Mouse (Mus musculus) MEL (cell line): ENCODE data around the gene Cd300lf.

Experiments used
- BHLHE40 ChIP-seq: IDR thresholded peaks from 2 replicates; pipeline ENCODE4 v1.6.1; 2012; ENCODE audit warnings: low read depth, mild to moderate bottlenecking, inconsistent platforms, low read length, improper control_type of control experiment, borderline replicate concordance
- CHD1 ChIP-seq: IDR thresholded peaks from 2 replicates; pipeline ENCODE4 v1.6.1; 2012; ENCODE audit warnings: low read depth, mild to moderate bottlenecking, inconsistent platforms, low read length, improper control_type of control experiment
- CTCF ChIP-seq, 3 experiments: IDR thresholded peaks in 2 of 3; conservative IDR thresholded peaks in 1 of 3; 2 replicates each; pipeline ENCODE4 v1.5.1; 2011 to 2012; ENCODE audit warnings: low read length in 3 of 3, low read depth in 2 of 3, mild to moderate bottlenecking in 2 of 3, improper control_type of control experiment in 1 of 3, inconsistent platforms in 1 of 3, mixed read lengths in 1 of 3, moderate library complexity in 1 of 3; ENCODE audit not compliant: control insufficient read depth in 1 of 3, insufficient read depth in 1 of 3, poor library complexity in 1 of 3, severe bottlenecking in 1 of 3
- EP300 ChIP-seq, 2 experiments: IDR thresholded peaks; 2 replicates each; pipeline ENCODE4 v1.6.1; 2011; ENCODE audit warnings: improper control_type of control experiment in 2 of 2, low read length in 2 of 2, low read depth in 1 of 2, mild to moderate bottlenecking in 1 of 2
- GABPA ChIP-seq: IDR thresholded peaks from 2 replicates; pipeline ENCODE4 v1.6.1; 2012; ENCODE audit warnings: low read depth, mild to moderate bottlenecking, inconsistent platforms, low read length, improper control_type of control experiment, moderate library complexity
- GATA1 ChIP-seq: IDR thresholded peaks from 2 replicates; pipeline ENCODE4 v1.6.1; 2011; ENCODE audit warnings: low read depth, low read length, improper control_type of control experiment
- KAT2A ChIP-seq: conservative IDR thresholded peaks from 2 replicates; pipeline ENCODE4 v1.6.1; 2012; ENCODE audit warnings: low read depth, low read length, improper control_type of control experiment, inconsistent platforms
- NELFE ChIP-seq: IDR thresholded peaks from 2 replicates; pipeline ENCODE4 v1.6.1; 2011; ENCODE audit warnings: low read depth, low read length, improper control_type of control experiment
- POLR2AphosphoS5 ChIP-seq: IDR thresholded peaks from 2 replicates; pipeline ENCODE4 v1.6.1; 2012; ENCODE audit warnings: low read depth, borderline replicate concordance, mild to moderate bottlenecking, inconsistent platforms, low read length, moderate library complexity, mixed read lengths
- TCF12 ChIP-seq: IDR thresholded peaks from 2 replicates; pipeline ENCODE4 v1.6.1; 2014; ENCODE audit warnings: low read depth, mild to moderate bottlenecking, inconsistent platforms, low read length, improper control_type of control experiment, moderate library complexity
- USF1 ChIP-seq: IDR thresholded peaks from 2 replicates; pipeline ENCODE4 v1.6.1; 2014; ENCODE audit warnings: low read depth, mild to moderate bottlenecking, inconsistent platforms, low read length, improper control_type of control experiment, moderate library complexity
- ZKSCAN1 ChIP-seq: IDR thresholded peaks from 2 replicates; pipeline ENCODE4 v1.6.1; 2012; ENCODE audit warnings: low read depth, mild to moderate bottlenecking, inconsistent platforms, low read length, improper control_type of control experiment, moderate library complexity

DNA sequence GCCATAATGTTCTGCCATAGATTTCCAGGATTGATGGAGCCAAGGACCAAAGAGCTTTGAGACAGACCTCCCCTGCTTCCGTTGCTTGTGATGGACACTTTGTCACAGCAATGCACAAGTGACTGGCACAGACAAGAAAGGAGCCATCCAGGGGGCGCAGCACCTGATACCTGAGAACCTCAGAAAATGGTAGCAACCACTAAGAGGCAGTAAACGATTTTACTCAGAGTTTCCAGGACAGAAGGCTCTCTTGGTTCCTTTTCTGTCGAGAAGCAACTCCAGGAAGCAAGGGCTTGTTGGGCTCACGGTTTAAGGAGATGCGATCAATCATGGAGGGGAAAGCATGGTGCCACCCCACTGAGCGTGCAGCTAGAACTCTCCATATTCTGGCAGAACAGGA lies 47.6 kb downstream of the Cd300lf start:
- TF ChIP-seq BHLHE40 (no peak), ZKSCAN1 (no peak), GATA1 (no peak), USF1 (no peak), NELFE (no peak), TCF12 (no peak), CTCF (IDR thresholded peaks at IDR 0.05 in 2 of 3, conservative IDR thresholded peaks at IDR 0.05 in 1 of 3; ENCODE audit: control insufficient read depth in 1 of 3, insufficient read depth in 1 of 3, low read depth in 2 of 3, low read length in 3 of 3, poor library complexity in 1 of 3, severe bottlenecking in 1 of 3) (no peak; a peak in 1 of 6 replicates), CHD1 (no peak), EP300 (IDR thresholded peaks at IDR 0.05; ENCODE audit: low read depth in 1 of 2, low read length in 2 of 2) (no peak), KAT2A (no peak), GABPA (no peak), POLR2AphosphoS5 (no peak)
